Mouse (Mus musculus) layer of hippocampus, adult 18-20 months (tissue): ENCODE measurements at regions not wholly inside any gene's neighbourhood (a gene's known extent, or its start where the extent isn't known, plus 50 kb on each side); places are given as distances from the start of the nearest gene placed in this dataset.
A peak's percentile ranks its signal among the peaks of the same experiment; 100 is the strongest.

Experiments used
- DNase-seq, 2 experiments: peaks; one replicate each; pipeline ENCODE4 v3.0.0; 2022; ENCODE audit warnings: low spot score in 2 of 2

- DNase-seq = no peak
Observed at GRCm38 (mm10) chr2:75477076-75477475, 182.0 kb upstream of the Hnrnpa3 start.

GRCm38 (mm10) chr2:75479546-75479945, 179.5 kb upstream of the Hnrnpa3 start:
- no peak for DNase-seq

- DNase-seq = peak in 1 of 2 experiments; percentile 3
Observed at GRCm38 (mm10) chr2:75481863-75482262, 177.2 kb upstream of the Hnrnpa3 start.

- no peak for DNase-seq
Observed at GRCm38 (mm10) chr2:75482484-75482883, 176.6 kb upstream of the Hnrnpa3 start.

GRCm38 (mm10) chr2:75484951-75485350, 174.1 kb upstream of the Hnrnpa3 start:
- DNase-seq = no peak

GRCm38 (mm10) chr2:75491150-75491549, 167.9 kb upstream of the Hnrnpa3 start:
- DNase-seq = no peak

GRCm38 (mm10) chr2:75491789-75492500, 167.1 kb upstream of the Hnrnpa3 start:
- DNase-seq = no peak

GRCm38 (mm10) chr2:75492501-75492898, 166.6 kb upstream of the Hnrnpa3 start:
- no peak for DNase-seq

GRCm38 (mm10) chr2:75496606-75497240, 162.3 kb upstream of the Hnrnpa3 start:
- DNase-seq = no peak

- DNase-seq = no peak
Observed at GRCm38 (mm10) chr2:75510223-75510622, 148.8 kb upstream of the Hnrnpa3 start.

- DNase-seq = no peak
Observed at GRCm38 (mm10) chr2:75512422-75513170, 146.5 kb upstream of the Hnrnpa3 start.

- no peak for DNase-seq
Observed at GRCm38 (mm10) chr2:75514171-75514570, 144.9 kb upstream of the Hnrnpa3 start.

- DNase-seq = no peak
Observed at GRCm38 (mm10) chr2:75516223-75516622, 142.8 kb upstream of the Hnrnpa3 start.

GRCm38 (mm10) chr2:75517096-75517495, 142.0 kb upstream of the Hnrnpa3 start:
- DNase-seq = no peak

GRCm38 (mm10) chr2:75518607-75519006, 140.5 kb upstream of the Hnrnpa3 start:
- peak; percentile 6 to 10 for DNase-seq

- no peak for DNase-seq
Observed at GRCm38 (mm10) chr2:75525562-75525961, 133.5 kb upstream of the Hnrnpa3 start.

- no peak for DNase-seq
Observed at GRCm38 (mm10) chr2:75528706-75529105, 130.4 kb upstream of the Hnrnpa3 start.

GRCm38 (mm10) chr2:75538114-75538513, 120.9 kb upstream of the Hnrnpa3 start:
- DNase-seq = no peak

GRCm38 (mm10) chr2:75539726-75540125, 119.3 kb upstream of the Hnrnpa3 start:
- DNase-seq = no peak

GRCm38 (mm10) chr2:75542331-75542730, 116.7 kb upstream of the Hnrnpa3 start:
- DNase-seq = peak in 1 of 2 experiments; percentile 2

GRCm38 (mm10) chr2:75542781-75543180, 116.3 kb upstream of the Hnrnpa3 start:
- DNase-seq = peak in 1 of 2 experiments; percentile 35

- DNase-seq = no peak
Observed at GRCm38 (mm10) chr2:75545971-75546370, 113.1 kb upstream of the Hnrnpa3 start.
